Mouse (Mus musculus) CD4-positive, CD25-positive, alpha-beta regulatory T cell, adult 9 weeks (primary cell): Measurements from ENCODE around the gene Tmem40. TPM values are rescaled to one million over a fixed set of nuclear protein-coding genes. Genes with fewer than 3 reads are reported as not detected.

ENCODE experiments used
- polyA plus RNA-seq: library from polyadenylated mRNA; unstranded; fragments of 100-300 nt; shearing (Covaris generic); gene quantifications from one replicate; pipeline ENCODE4 v1.2.1, GENCODE M21; 2017

The Tmem40 gene
- not detected for polyA plus RNA-seq

DNA sequence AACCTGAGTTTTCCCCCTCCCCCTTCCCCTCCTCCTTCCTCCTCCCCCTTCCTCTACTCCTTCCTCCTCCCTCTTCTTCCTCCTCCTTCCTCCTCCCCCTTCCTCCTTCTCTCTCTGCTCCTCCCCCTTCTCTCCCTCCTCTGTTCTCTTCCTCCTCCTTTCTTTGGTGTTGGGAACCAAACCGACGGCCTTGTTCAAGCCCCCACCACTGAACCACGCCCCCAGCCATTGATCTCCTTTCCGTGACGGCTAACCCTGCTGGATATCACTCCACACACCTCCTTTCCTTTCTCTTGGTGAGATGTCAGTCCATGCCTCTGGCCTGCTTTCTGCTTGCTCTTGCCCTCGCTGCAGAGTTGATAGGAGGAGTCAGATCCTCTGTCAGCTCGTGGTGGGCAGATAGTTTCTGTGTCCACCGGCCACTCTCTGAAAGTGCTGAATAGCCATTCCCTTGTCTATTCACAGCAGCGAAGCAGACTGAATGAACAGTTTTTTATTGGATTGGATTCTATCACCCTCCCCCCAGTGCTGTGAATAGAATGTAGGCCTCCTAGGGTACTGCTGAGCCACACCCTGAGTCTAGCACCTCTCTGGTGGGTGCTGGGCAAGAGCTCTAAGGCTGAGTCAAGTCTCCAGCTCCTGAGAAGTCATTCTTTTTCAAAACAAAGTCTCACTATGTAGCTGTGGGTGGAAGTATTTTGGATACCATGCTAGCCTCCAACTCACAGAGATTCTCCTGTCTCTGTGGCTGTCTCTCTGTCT is at the start of gene Tmem40:
TSS of gene Tmem40 (minus strand) at position 416 of the 762 bp plus-strand sequence.

DNA sequence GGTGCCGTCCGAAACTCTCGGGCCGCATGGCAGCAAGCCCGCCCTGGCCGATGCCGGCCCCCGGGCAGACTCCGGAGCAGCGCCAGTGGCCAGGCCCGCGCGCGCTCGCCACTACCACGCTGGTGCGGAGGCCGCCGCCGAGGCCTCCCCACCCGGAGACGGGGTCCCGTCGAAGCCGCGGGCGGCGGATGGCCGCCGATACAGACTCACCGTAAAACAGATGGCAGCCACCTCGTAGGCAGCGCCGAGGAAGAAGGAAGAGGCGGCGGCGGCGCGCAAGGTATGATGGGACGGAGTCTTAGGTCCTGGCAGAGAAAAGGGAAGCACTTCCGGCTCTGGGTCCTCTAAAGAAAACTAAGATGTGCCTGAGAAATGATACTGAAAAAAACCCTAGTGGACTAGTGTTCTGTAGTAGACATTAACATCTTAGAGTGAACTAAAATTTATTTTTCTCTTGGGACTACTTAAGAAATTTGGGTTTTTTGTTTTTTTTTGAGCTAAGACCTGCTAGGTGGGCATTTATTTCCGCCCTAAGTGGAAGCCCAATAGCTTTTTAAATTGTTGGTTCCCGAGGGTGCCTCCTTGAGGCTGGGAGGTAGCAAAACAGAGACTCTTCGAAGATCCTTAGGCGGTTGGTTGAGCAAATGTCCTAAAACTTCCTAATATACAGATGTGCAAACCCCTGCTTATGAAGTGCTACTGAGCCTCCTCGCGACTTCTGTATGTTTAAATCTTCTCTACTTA is 46.5 kb upstream of the Tmem40 start, which contains the start of gene Rpl32:
TSS of gene Rpl32 (minus strand) at position 260 of the 744 bp plus-strand sequence.

DNA sequence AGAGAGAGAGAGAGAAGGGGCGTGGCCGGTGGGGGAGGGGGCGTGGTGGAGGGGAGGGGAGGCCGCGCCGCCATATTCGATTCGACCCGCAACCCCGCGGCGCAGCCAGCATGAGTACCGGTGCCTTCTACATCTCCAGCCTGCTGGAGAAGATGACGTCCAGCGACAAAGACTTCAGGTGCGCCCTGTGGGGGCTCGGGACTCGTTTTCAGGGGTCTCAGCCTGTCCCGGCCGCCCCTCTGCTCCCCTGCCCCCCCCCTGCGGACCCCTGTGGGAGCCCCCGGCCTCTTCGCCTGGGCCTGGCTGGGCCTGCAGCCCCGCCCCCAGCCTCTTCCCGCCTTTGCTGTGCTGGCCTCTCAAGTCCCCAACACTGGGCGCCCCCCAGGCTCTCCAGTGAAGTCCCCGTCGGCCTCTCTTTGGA is 12.3 kb upstream of the Tmem40 start, which contains the start of gene Cand2:
TSS of gene Cand2 (plus strand) at position 38 of the 421 bp plus-strand sequence.

Other genes starting within 250 kb of the Tmem40 start
- gene Tsen2, start 217.7 kb downstream of the Tmem40 start, polyA plus RNA-seq: 15.0 TPM
- 0.19 TPM for gene Mkrn2os, start 169.8 kb downstream of the Tmem40 start, polyA plus RNA-seq
- 44.9 TPM for gene Mkrn2, start 160.5 kb downstream of the Tmem40 start, polyA plus RNA-seq
- gene Raf1, start 85.8 kb downstream of the Tmem40 start, polyA plus RNA-seq: 62.8 TPM
- 8.4 TPM for gene Cand2, start 12.1 kb upstream of the Tmem40 start, polyA plus RNA-seq
- gene Rpl32, start 46.3 kb upstream of the Tmem40 start, polyA plus RNA-seq: 3,915 TPM
- 0.15 TPM for gene Efcab12, start 76.0 kb upstream of the Tmem40 start, polyA plus RNA-seq
- gene Mbd4, start 91.0 kb upstream of the Tmem40 start, polyA plus RNA-seq: 13.6 TPM
- gene Ift122, start 91.1 kb upstream of the Tmem40 start, polyA plus RNA-seq: 3.3 TPM
- not detected for gene Rho, start 169.3 kb upstream of the Tmem40 start, polyA plus RNA-seq
- not detected for gene H1foo, start 182.5 kb upstream of the Tmem40 start, polyA plus RNA-seq
- gene Plxnd1, start 232.6 kb upstream of the Tmem40 start, polyA plus RNA-seq: 1.6 TPM